In genomic region chr15:91237294-91237693, GRCm38 (mm10) we compare ENCODE assay signal across 34 mouse cellular contexts. TPM values are rescaled to one million over a fixed set of nuclear protein-coding genes. Genes with fewer than 3 reads are reported as not detected.
"Had no signal": no experiment of that assay in that cellular context is flagged by ENCODE, and none has a peak within 500 bp of the region (broad histone marks: within the 10 kb centered on the region; RNA-seq: fewer than 3 reads in every experiment).

No protein-coding gene starts in this region.

- ATAC-seq: hindbrain, postnatal 0 days; intestine, embryonic 16.5 days had no signal

- H3K27ac ChIP-seq: gastrocnemius, adult 2 months; heart, adult 2 months; heart, embryonic 13.5 days; heart, embryonic 15.5 days; hindbrain, embryonic 13.5 days; hindbrain, embryonic 15.5 days; hindbrain, postnatal 0 days; kidney, embryonic 15.5 days; kidney, postnatal 0 days; limb, embryonic 13.5 days; limb, embryonic 15.5 days had no signal

- H3K36me3 ChIP-seq: heart, embryonic 13.5 days; heart, embryonic 15.5 days; hindbrain, embryonic 13.5 days; hindbrain, embryonic 15.5 days; kidney, embryonic 15.5 days; limb, embryonic 13.5 days; limb, embryonic 15.5 days had no signal

- H3K4me2 ChIP-seq: heart, embryonic 11.5 days; heart, embryonic 13.5 days; heart, embryonic 15.5 days; hindbrain, embryonic 13.5 days; hindbrain, embryonic 15.5 days; kidney, embryonic 15.5 days; limb, embryonic 13.5 days; limb, embryonic 15.5 days had no signal

- H3K27me3 ChIP-seq: heart, embryonic 13.5 days; heart, embryonic 15.5 days; hindbrain, embryonic 13.5 days; hindbrain, embryonic 15.5 days; kidney, embryonic 15.5 days; limb, embryonic 13.5 days; limb, embryonic 15.5 days had no signal

- DNase-seq: gastrocnemius, adult 2 months; gastrocnemius, postnatal 10 days; gastrocnemius, postnatal 25 days; heart, adult 11 months; heart, adult 2 months; heart, postnatal 14 days; heart, postnatal 4 days; kidney, adult 11 months; kidney, adult 2 months; kidney, adult 9 months; kidney, postnatal 14 days; kidney, postnatal 36 days; layer of hippocampus, adult 9-11 months; layer of hippocampus, postnatal 36 days; left cerebral cortex, postnatal 4 days had no signal

- H3K4me3 ChIP-seq: gastrocnemius, adult 2 months; heart, adult 2 months; heart, embryonic 13.5 days; heart, embryonic 15.5 days; hindbrain, embryonic 13.5 days; hindbrain, embryonic 15.5 days; kidney, embryonic 15.5 days; limb, embryonic 13.5 days; limb, embryonic 15.5 days had no signal

- H3K4me1 ChIP-seq: heart, embryonic 13.5 days; heart, embryonic 15.5 days; hindbrain, embryonic 13.5 days; hindbrain, embryonic 15.5 days; kidney, embryonic 15.5 days; limb, embryonic 13.5 days; limb, embryonic 15.5 days had no signal

- H3K9ac ChIP-seq: heart, embryonic 13.5 days; heart, embryonic 15.5 days; hindbrain, embryonic 13.5 days; hindbrain, embryonic 15.5 days; kidney, embryonic 15.5 days; limb, embryonic 13.5 days; limb, embryonic 15.5 days had no signal

- H3K9me3 ChIP-seq: heart, embryonic 13.5 days; heart, embryonic 15.5 days; hindbrain, embryonic 13.5 days; hindbrain, embryonic 15.5 days; kidney, embryonic 15.5 days; limb, embryonic 13.5 days; limb, embryonic 15.5 days had no signal

RNA-seq across cellular contexts. Expression of gene CN725425, which starts 38.0 kb away (rescaled TPM):
- total RNA-seq: gastrocnemius, adult 2 months; gastrocnemius, postnatal 25 days; gastrocnemius, postnatal 4 days; heart, postnatal 4 days; hindbrain, postnatal 0 days; layer of hippocampus, adult 18-20 months; left cerebral cortex, adult 8-10 months; left cerebral cortex, postnatal 25 days; left cerebral cortex, postnatal 4 days had no signal
- polyA plus RNA-seq: heart, embryonic 11.5 days; heart, embryonic 13.5 days; heart, embryonic 15.5 days; heart, postnatal 0 days; hindbrain, embryonic 11.5 days; hindbrain, embryonic 13.5 days; hindbrain, embryonic 15.5 days; intestine, embryonic 16.5 days; kidney, adult 2 months; kidney, postnatal 0 days; large intestine, adult 2 months; limb, embryonic 11.5 days; limb, embryonic 13.5 days; limb, embryonic 15.5 days had no signal
